Mouse (Mus musculus) erythroblast, embryonic 14.5 days (primary cell): ENCODE measurements around the gene Gm49601.

ENCODE experiments used
- GATA1 ChIP-seq: IDR thresholded peaks from 2 replicates; pipeline ENCODE4 v1.6.1; 2012; ENCODE audit warnings: low read length, inconsistent platforms, mixed read lengths
- TAL1 ChIP-seq: IDR thresholded peaks from 3 replicates; pipeline ENCODE4 v1.6.1; 2012; ENCODE audit warnings: low read length, inconsistent platforms, mixed read lengths

- no peak for TF ChIP-seq TAL1
- TF ChIP-seq GATA1 = no peak
These were observed 1.1 kb downstream of the Gm49601 start for GRCm38 (mm10) chr16:18625097-18625496.
